Mouse (Mus musculus) hindbrain, embryonic 13.5 days (tissue): ENCODE data around the gene Zfp664. TPM values are rescaled to one million over a fixed set of nuclear protein-coding genes. Genes with fewer than 3 reads are reported as not detected.
A peak's percentile ranks its signal among the peaks of the same experiment; 100 is the strongest.

ENCODE experiments used
- ATAC-seq: fragments of 200-750 bp; cut with Nextera tagmentation; 2 replicates; pipeline ENCODE4 v1.8.0; 2017; ENCODE audit warnings: moderate TSS enrichment; ENCODE audit not compliant: low FRiP score
- H3K27ac ChIP-seq: fragments of 300-500 bp; sonication (generic); 2 replicates; pipeline ENCODE4 v1.5.1; 2015; ENCODE audit warnings: inconsistent platforms, mild to moderate bottlenecking, moderate library complexity
- H3K27me3 ChIP-seq: fragments of 300-500 bp; sonication (generic); 2 replicates; pipeline ENCODE4 v1.6.1; 2015; ENCODE audit warnings: mild to moderate bottlenecking, inconsistent platforms
- H3K36me3 ChIP-seq: fragments of 300-500 bp; sonication (generic); 2 replicates; pipeline ENCODE4 v1.6.1; 2015; ENCODE audit warnings: mild to moderate bottlenecking, inconsistent platforms
- H3K4me1 ChIP-seq: fragments of 300-500 bp; sonication (generic); replicated peaks from 2 replicates; pipeline ENCODE4 v1.6.1; 2015; ENCODE audit warnings: inconsistent platforms
- H3K4me2 ChIP-seq: fragments of 300-500 bp; sonication (generic); 2 replicates; pipeline ENCODE4 v1.6.1; 2015; ENCODE audit warnings: inconsistent platforms, mild to moderate bottlenecking, moderate library complexity
- H3K4me3 ChIP-seq: fragments of 300-500 bp; sonication (generic); 2 replicates; pipeline ENCODE4 v1.5.1; 2015; ENCODE audit warnings: mild to moderate bottlenecking, inconsistent platforms
- H3K9ac ChIP-seq: fragments of 300-500 bp; sonication (generic); 2 replicates; pipeline ENCODE4 v1.6.1; 2015; ENCODE audit warnings: mild to moderate bottlenecking, inconsistent platforms
- H3K9me3 ChIP-seq: fragments of 300-500 bp; sonication (generic); 2 replicates; pipeline ENCODE4 v1.6.1; 2016; ENCODE audit warnings: inconsistent platforms
- WGBS: fragments of 180-500 bp; shearing (Covaris S2); methylation state at CpG from one replicate; pipeline ENCODE4 v1.1.7; 2015; 5-methylcytosine and 5-hydroxymethylcytosine counted together
- polyA plus RNA-seq: library from polyadenylated mRNA; unstranded; fragments of >200 nt; fragmentation: Nextera tagmentation; extraction: Ambion mirVana; gene quantifications from 2 replicates; pipeline ENCODE4 v1.2.1, GENCODE M21; 2015

Gene Zfp664
- polyA plus RNA-seq, 1 experiment from 2014 or later: 134 TPM

- H3K4me1 ChIP-seq: peaks cover 59% of the 10 kb centered on the region
- no peak for ATAC-seq
- WGBS: 93% methylated on average over 6 of the region's 6 CpGs
- H3K27me3 ChIP-seq: no peaks in the 10 kb centered on the region
- no peaks in the 10 kb centered on the region for H3K9me3 ChIP-seq
- H3K36me3 ChIP-seq: peaks cover 24% of the 10 kb centered on the region
- no peak overlapping the region for H3K4me3 ChIP-seq
- H3K27ac ChIP-seq: no peak overlapping the region
- H3K4me2 ChIP-seq: no peak overlapping the region
- no peak overlapping the region for H3K9ac ChIP-seq
These were observed 11.6 kb downstream of the Zfp664 start for GRCm38 (mm10) chr5:124873890-124874601.

- H3K4me1 ChIP-seq: peaks cover 42% of the 10 kb centered on the region
- H3K4me2 ChIP-seq: no peak overlapping the region
- ATAC-seq: no peak
- no peaks in the 10 kb centered on the region for H3K27me3 ChIP-seq
- WGBS: 89% methylated on average over 4 of the region's 4 CpGs
- H3K9ac ChIP-seq: no peak overlapping the region
- H3K27ac ChIP-seq: no peak overlapping the region
- no peak overlapping the region for H3K4me3 ChIP-seq
- H3K9me3 ChIP-seq: no peaks in the 10 kb centered on the region
- peaks cover 49% of the 10 kb centered on the region for H3K36me3 ChIP-seq
These were observed 16.8 kb downstream of the Zfp664 start for GRCm38 (mm10) chr5:124879251-124879650.

- H3K4me3 ChIP-seq: no peak overlapping the region
- peaks cover 42% of the 10 kb centered on the region for H3K4me1 ChIP-seq
- 88% methylated on average over 6 of the region's 6 CpGs for WGBS
- no peak for ATAC-seq
- H3K27me3 ChIP-seq: no peaks in the 10 kb centered on the region
- H3K36me3 ChIP-seq: peaks cover 50% of the 10 kb centered on the region
- no peaks in the 10 kb centered on the region for H3K9me3 ChIP-seq
- H3K9ac ChIP-seq: no peak overlapping the region
- no peak overlapping the region; the same call in 1 of the 2 replicates for H3K27ac ChIP-seq
- no peak overlapping the region for H3K4me2 ChIP-seq
These were observed 17.3 kb downstream of the Zfp664 start for GRCm38 (mm10) chr5:124879801-124880200.

GRCm38 (mm10) chr5:124883877-124884276, 21.4 kb downstream of the Zfp664 start:
- H3K4me3 ChIP-seq: no peak overlapping the region
- H3K4me2 ChIP-seq: no peak overlapping the region
- H3K9me3 ChIP-seq: no peaks in the 10 kb centered on the region
- no peak for ATAC-seq
- H3K27me3 ChIP-seq: no peaks in the 10 kb centered on the region
- WGBS: 70% methylated on average over 6 of the region's 6 CpGs
- peaks cover 20% of the 10 kb centered on the region for H3K4me1 ChIP-seq
- no peak overlapping the region for H3K9ac ChIP-seq
- H3K27ac ChIP-seq: no peak overlapping the region
- peaks cover 70% of the 10 kb centered on the region for H3K36me3 ChIP-seq

GRCm38 (mm10) chr5:124888661-124889060, 26.2 kb downstream of the Zfp664 start:
- no peaks in the 10 kb centered on the region for H3K9me3 ChIP-seq
- no peak overlapping the region for H3K4me3 ChIP-seq
- ATAC-seq: no peak
- peaks cover 15% of the 10 kb centered on the region for H3K4me1 ChIP-seq
- no peaks in the 10 kb centered on the region for H3K27me3 ChIP-seq
- no peak overlapping the region for H3K9ac ChIP-seq
- no peak overlapping the region for H3K4me2 ChIP-seq
- H3K27ac ChIP-seq: no peak overlapping the region
- peaks cover 43% of the 10 kb centered on the region for H3K36me3 ChIP-seq
- WGBS: 94% methylated on average over 8 of the region's 8 CpGs

GRCm38 (mm10) chr5:124891921-124892370, 29.5 kb downstream of the Zfp664 start:
- 45% methylated on average over 3 of the region's 3 CpGs for WGBS
- H3K27ac ChIP-seq: 0 out of 2 replicates have a peak overlapping the region, but pooled peaks have one; percentile 6
- no peak for ATAC-seq

GRCm38 (mm10) chr5:124896135-124896534, 33.6 kb downstream of the Zfp664 start:
- no peak overlapping the region for H3K4me2 ChIP-seq
- no peak overlapping the region for H3K9ac ChIP-seq
- ATAC-seq: no peak
- no peak overlapping the region for H3K27ac ChIP-seq
- WGBS: 56% methylated on average over 7 of the region's 8 CpGs
- no peaks in the 10 kb centered on the region for H3K27me3 ChIP-seq
- no peaks in the 10 kb centered on the region for H3K36me3 ChIP-seq
- peaks cover 22% of the 10 kb centered on the region for H3K4me1 ChIP-seq
- no peak overlapping the region for H3K4me3 ChIP-seq
- no peaks in the 10 kb centered on the region for H3K9me3 ChIP-seq

More at GRCm38 (mm10) chr5:124891921-124892370, 29.5 kb downstream of the Zfp664 start:
- Histone ChIP-seq H3K4me1 (peaks cover 15% of the 10 kb centered on the region), H3K9me3 (no peaks in the 10 kb centered on the region), H3K27me3 (no peaks in the 10 kb centered on the region), H3K4me2 (no peak overlapping the region), H3K9ac (no peak overlapping the region), H3K36me3 (peaks cover 18% of the 10 kb centered on the region), H3K4me3 (no peak overlapping the region)

- Histone ChIP-seq H3K27ac (peak overlapping the region; percentile 19; the same call in 1 of the 2 replicates), H3K36me3 (no peaks in the 10 kb centered on the region), H3K4me3 (peak overlapping the region; percentile 9; the same call in 1 of the 2 replicates), H3K27me3 (no peaks in the 10 kb centered on the region), H3K9me3 (no peaks in the 10 kb centered on the region), H3K4me2 (peak overlapping the region; percentile 43), H3K9ac (peak overlapping the region; percentile 46; the same call in 1 of the 2 replicates), H3K4me1 (peaks cover 12% of the 10 kb centered on the region)
- 0 out of 2 replicates have a peak, but pooled peaks have one; percentile 32 for ATAC-seq
- WGBS: 27% methylated on average over 20 of the region's 20 CpGs
These were observed 37.6 kb downstream of the Zfp664 start for GRCm38 (mm10) chr5:124899945-124900631.

- H3K4me2 ChIP-seq: no peak overlapping the region
- no peak overlapping the region for H3K27ac ChIP-seq
- no peak for ATAC-seq
- no peaks in the 10 kb centered on the region for H3K9me3 ChIP-seq
- no peaks in the 10 kb centered on the region for H3K27me3 ChIP-seq
- 75% methylated on average over 19 of the region's 19 CpGs for WGBS
- no peak overlapping the region for H3K4me3 ChIP-seq
- H3K36me3 ChIP-seq: no peaks in the 10 kb centered on the region
- no peak overlapping the region for H3K9ac ChIP-seq
- H3K4me1 ChIP-seq: peaks cover 12% of the 10 kb centered on the region
These were observed 38.4 kb downstream of the Zfp664 start for GRCm38 (mm10) chr5:124900738-124901490.

- ATAC-seq: no peak
- no peaks in the 10 kb centered on the region for H3K9me3 ChIP-seq
- 82% methylated on average over 6 of the region's 6 CpGs for WGBS
- H3K9ac ChIP-seq: no peak overlapping the region
- no peaks in the 10 kb centered on the region for H3K27me3 ChIP-seq
- H3K36me3 ChIP-seq: no peaks in the 10 kb centered on the region
- peaks cover 12% of the 10 kb centered on the region for H3K4me1 ChIP-seq
- no peak overlapping the region for H3K27ac ChIP-seq
- no peak overlapping the region for H3K4me3 ChIP-seq
- H3K4me2 ChIP-seq: no peak overlapping the region
These were observed 39.2 kb downstream of the Zfp664 start for GRCm38 (mm10) chr5:124901675-124902074.

GRCm38 (mm10) chr5:124902195-124902594, 39.7 kb downstream of the Zfp664 start:
- Histone ChIP-seq H3K9ac (no peak overlapping the region), H3K4me3 (no peak overlapping the region), H3K4me1 (peaks cover 15% of the 10 kb centered on the region), H3K4me2 (no peak overlapping the region), H3K9me3 (no peaks in the 10 kb centered on the region), H3K36me3 (no peaks in the 10 kb centered on the region), H3K27ac (no peak overlapping the region), H3K27me3 (no peaks in the 10 kb centered on the region)
- 82% methylated on average over 10 of the region's 10 CpGs for WGBS
- ATAC-seq: no peak

- Histone ChIP-seq H3K4me1 (peaks cover 20% of the 10 kb centered on the region), H3K9ac (no peak overlapping the region), H3K4me2 (no peak overlapping the region), H3K4me3 (no peak overlapping the region), H3K27me3 (no peaks in the 10 kb centered on the region), H3K36me3 (no peaks in the 10 kb centered on the region), H3K27ac (no peak overlapping the region), H3K9me3 (no peaks in the 10 kb centered on the region)
- no peak for ATAC-seq
- 89% methylated on average over 4 of the region's 4 CpGs for WGBS
These were observed 41.4 kb downstream of the Zfp664 start for GRCm38 (mm10) chr5:124903852-124904251.
